Mouse (Mus musculus) small intestine, adult 2 months (tissue): ENCODE measurements around the gene Flvcr2. TPM values are rescaled to one million over a fixed set of nuclear protein-coding genes. Genes with fewer than 3 reads are reported as not detected.

Source experiments
- H3K27ac ChIP-seq: fragments of 200-500 bp; 2 replicates; pipeline ENCODE4 v1.5.1; 2012; ENCODE audit warnings: low read depth, low read length, control low read depth, inconsistent platforms; ENCODE audit not compliant: insufficient read depth
- H3K27me3 ChIP-seq: fragments of 200-500 bp; 2 replicates; pipeline ENCODE4 v1.6.1; 2012; ENCODE audit warnings: mild to moderate bottlenecking, moderate library complexity, low read length, inconsistent platforms; ENCODE audit not compliant: control insufficient read depth, insufficient read depth
- H3K36me3 ChIP-seq: fragments of 200-500 bp; 2 replicates; pipeline ENCODE4 v1.6.1; 2012; ENCODE audit warnings: mild to moderate bottlenecking, low read length, control low read depth, inconsistent platforms; ENCODE audit not compliant: control insufficient read depth, insufficient read depth
- H3K4me1 ChIP-seq: fragments of 200-500 bp; 2 replicates; pipeline ENCODE4 v1.6.1; 2012; ENCODE audit warnings: low read length, inconsistent platforms, mixed read lengths; ENCODE audit not compliant: control insufficient read depth, insufficient read depth, insufficient read length
- H3K4me3 ChIP-seq: fragments of 200-500 bp; 2 replicates; pipeline ENCODE4 v1.5.1; 2012; ENCODE audit warnings: low read depth, mild to moderate bottlenecking, control low read depth, inconsistent platforms, low read length, moderate library complexity
- CTCF ChIP-seq: fragments of 200-500 bp; IDR thresholded peaks from 2 replicates; pipeline ENCODE4 v1.5.1; 2012; ENCODE audit warnings: low read depth, mild to moderate bottlenecking, control low read depth, inconsistent platforms, low read length, moderate library complexity, mixed read lengths; ENCODE audit not compliant: insufficient replicate concordance, insufficient read length; ENCODE audit errors: extremely low read depth
- POLR2A ChIP-seq: fragments of 200-500 bp; IDR thresholded peaks from 2 replicates; pipeline ENCODE4 v1.6.1; 2012; ENCODE audit warnings: low read depth, mild to moderate bottlenecking, control low read depth, inconsistent platforms, low read length, moderate library complexity
- WGBS: fragments of 180-500 bp; shearing (Covaris S2); methylation state at CpG from one replicate; pipeline ENCODE4 v1.1.7; 2018; 5-methylcytosine and 5-hydroxymethylcytosine counted together
- polyA plus RNA-seq: library from polyadenylated mRNA; depleted of rRNA; stranded (reverse); fragments of >200 nt; gene quantifications from 2 replicates; pipeline ENCODE4 v1.2.3, GENCODE M21; 2012

The Flvcr2 gene
- polyA plus RNA-seq, 1 experiment: 3.4 TPM

DNA sequence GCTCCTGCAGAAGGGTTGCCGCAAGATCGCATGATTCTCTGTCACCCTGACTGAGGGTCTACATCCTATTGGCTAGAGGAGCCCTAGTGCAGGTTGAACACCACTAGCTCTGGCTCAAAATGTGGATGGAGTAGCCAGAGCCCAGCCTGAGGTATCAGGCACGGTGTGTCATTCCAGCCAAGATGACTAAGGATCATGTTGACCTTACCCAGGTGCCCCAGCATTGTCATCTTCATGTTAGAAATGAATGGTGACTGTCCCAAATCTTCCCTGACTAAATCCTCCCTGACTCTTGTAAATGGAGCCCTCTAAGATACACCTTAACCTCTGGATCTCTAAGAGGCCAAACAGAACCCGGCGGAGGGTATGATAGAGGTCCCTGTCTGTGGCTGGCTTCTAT is 33.4 kb downstream of the Flvcr2 start:
- no peaks in the 10 kb centered on the region for H3K36me3 ChIP-seq
- 94% methylated on average over 5 of the region's 5 CpGs for WGBS
- TF ChIP-seq POLR2A (no peak), CTCF (no peak)
- H3K4me1 ChIP-seq: peaks cover 6% of the 10 kb centered on the region; the same call in 1 of the 2 replicates
- no peak overlapping the region for H3K27ac ChIP-seq
- no peak overlapping the region for H3K4me3 ChIP-seq
- no peaks in the 10 kb centered on the region for H3K27me3 ChIP-seq

DNA sequence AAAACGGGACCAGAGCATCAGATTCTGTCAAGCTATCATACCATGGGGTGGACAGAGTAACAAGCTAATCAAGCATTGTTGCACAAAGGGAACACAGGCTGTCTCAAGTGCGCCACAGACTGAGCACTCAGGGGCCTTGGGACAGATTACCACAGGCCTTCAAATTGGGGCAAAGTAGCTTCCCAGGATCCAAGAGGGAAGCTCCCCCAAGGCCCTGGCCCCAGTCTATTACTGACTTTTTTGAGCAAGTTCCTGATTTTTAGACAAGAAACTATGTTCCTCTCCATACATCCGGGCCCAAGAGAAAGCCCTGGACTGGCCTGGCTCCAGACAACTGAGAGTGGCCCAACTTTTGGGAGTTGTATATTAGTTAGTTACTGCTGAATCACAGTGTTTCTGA is 35.3 kb downstream of the Flvcr2 start:
- WGBS: 86% methylated on average over 3 of the region's 3 CpGs
- Histone ChIP-seq H3K36me3 (no peaks in the 10 kb centered on the region), H3K4me3 (no peak overlapping the region), H3K27ac (no peak overlapping the region), H3K4me1 (peaks cover 17% of the 10 kb centered on the region), H3K27me3 (no peaks in the 10 kb centered on the region)
- TF ChIP-seq POLR2A (no peak), CTCF (no peak)

DNA sequence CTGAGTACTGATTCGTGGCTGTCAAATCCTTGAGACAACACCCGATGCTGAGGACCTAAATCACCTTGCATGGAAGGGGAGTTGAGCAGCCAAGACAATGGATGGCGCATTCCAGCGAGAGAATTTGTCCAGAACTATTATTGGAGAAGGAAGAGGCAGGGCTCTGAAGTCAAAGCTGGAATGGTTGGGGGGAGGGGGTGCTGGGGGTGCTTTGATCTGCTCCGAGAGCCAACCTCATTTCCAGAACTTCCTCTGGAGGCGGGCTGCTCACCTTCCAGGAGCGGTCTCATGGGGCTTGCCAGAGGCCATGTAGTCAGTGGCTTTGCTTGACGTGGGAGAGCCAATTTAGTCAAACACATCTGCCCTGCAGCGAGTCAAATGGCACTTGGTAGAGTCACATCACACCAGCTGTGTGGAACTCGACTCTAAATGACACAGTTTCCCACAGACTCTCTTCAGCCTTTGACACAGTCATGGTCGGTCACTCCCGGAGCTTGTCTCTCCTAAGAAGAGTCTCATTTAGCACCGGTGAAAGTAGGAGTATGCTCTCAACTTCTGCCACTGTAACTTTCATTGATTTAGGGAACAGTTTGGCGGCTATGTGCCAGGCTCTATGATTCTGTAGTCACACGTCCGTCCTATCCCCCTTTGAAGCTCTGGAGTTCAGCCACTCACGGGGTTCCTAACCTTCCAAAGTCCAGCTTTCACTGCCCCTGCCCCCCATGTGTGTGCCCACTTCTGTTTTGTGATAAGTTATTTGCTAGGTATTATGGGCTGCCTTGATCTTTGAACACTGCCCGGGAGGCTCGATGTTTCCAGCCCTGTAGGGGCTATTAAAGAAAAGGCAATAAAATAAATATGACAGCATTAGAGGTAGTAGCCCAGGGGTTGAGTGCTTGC is 38.8 kb downstream of the Flvcr2 start:
- WGBS: 24% methylated on average over 19 of the region's 19 CpGs
- Histone ChIP-seq H3K27ac (0 out of 2 replicates have a peak overlapping the region, but pooled peaks have one; percentile 10), H3K27me3 (no peaks in the 10 kb centered on the region), H3K4me1 (peaks cover 12% of the 10 kb centered on the region), H3K4me3 (no peak overlapping the region), H3K36me3 (no peaks in the 10 kb centered on the region)
- TF ChIP-seq CTCF: no peak
- TF ChIP-seq POLR2A: no peak

DNA sequence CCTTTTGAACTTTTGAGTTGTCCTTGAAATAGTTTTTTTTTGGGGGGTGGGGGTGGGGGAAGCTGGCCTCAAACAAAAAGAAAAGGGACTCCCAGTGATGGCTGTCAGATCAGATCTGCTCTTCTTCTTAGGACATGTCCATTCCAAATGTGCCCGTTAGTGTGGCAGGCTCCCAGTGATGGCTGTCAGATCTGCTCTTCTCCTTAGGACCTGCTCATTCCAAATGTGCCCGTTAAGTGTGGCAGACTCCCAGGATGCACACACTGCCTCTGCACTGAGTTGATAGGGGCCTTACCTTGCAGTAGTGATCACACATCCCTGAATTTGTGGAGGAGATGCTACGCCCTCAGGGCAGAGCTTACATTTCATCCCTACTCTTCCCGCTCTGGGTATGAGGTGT is 45.8 kb downstream of the Flvcr2 start:
- Histone ChIP-seq H3K27me3 (no peaks in the 10 kb centered on the region), H3K4me1 (no peaks in the 10 kb centered on the region), H3K36me3 (no peaks in the 10 kb centered on the region), H3K4me3 (no peak overlapping the region), H3K27ac (no peak overlapping the region)
- WGBS: 93% methylated on average over 4 of the region's 4 CpGs
- TF ChIP-seq POLR2A (no peak), CTCF (no peak)

DNA sequence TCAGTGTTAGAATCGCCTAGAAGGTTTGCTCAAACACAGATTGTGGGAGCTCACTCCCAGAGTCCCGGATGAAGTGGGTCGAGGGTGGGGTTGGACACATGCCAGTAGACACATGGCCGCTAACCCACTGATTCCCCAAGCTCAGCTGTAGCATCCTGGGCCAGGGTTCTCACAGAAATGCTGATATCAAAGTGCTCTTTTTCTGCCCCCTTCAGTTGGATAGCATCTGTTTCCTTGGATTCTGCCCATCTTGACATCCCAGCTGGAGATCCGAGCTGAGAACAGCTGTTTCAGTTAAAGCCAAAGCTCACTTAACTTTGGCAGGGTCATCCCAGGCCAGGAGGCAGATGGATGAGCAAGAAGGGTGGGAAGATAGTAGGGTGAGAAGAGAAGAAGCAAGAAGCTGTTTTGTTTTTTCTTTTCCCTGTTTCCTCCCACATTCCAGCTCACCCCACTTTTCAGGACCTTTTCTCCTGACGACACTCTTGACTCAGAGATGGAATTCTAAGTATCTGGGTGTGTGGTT is 46.5 kb downstream of the Flvcr2 start:
- Histone ChIP-seq H3K27ac (no peak overlapping the region), H3K4me1 (no peaks in the 10 kb centered on the region), H3K27me3 (no peaks in the 10 kb centered on the region), H3K36me3 (no peaks in the 10 kb centered on the region), H3K4me3 (no peak overlapping the region)
- TF ChIP-seq POLR2A: no peak
- no peak for TF ChIP-seq CTCF
- 39% methylated on average over 6 of the region's 6 CpGs for WGBS

DNA sequence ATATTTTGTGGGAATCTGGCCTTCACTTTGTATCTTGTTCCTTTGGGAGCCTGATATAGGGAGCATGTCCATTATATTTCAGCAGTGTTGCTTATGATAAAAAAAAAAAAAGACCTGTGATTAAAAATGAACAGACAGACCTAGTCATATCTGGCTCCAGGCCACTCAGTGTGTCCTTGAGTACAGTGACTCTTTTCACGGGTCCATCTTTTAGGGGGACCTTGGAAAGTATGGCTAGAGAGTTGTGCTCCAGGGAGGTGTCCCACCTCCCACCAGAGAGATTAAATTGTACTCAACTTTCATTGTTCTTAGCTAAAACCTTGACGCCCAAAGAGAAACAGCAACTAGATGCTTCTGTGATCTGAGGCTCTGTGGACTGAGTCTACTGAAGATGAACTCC is 47.8 kb downstream of the Flvcr2 start:
- Histone ChIP-seq H3K4me3 (no peak overlapping the region), H3K36me3 (no peaks in the 10 kb centered on the region), H3K27me3 (no peaks in the 10 kb centered on the region), H3K27ac (no peak overlapping the region), H3K4me1 (no peaks in the 10 kb centered on the region)
- WGBS: 79% methylated on average over 2 of the region's 2 CpGs
- TF ChIP-seq POLR2A: no peak

DNA sequence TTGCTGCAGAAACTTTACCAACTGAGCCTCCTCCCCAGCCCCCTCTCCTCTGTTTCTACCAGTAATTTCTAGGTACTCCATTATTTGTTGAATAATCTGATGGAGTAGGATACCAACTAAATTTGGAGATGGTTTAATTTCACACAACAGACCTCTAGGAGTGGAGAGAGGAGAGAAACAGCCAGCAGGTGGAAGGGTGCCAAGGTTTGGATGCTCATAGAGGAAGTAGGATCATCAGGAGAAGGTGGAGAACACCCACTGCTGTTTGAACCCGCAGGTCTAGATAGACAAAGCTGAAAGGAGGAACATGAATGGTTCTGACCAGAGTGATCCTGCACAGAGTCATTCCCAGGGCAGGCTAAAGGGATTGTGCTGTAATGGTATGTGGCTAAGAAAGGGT is 49.2 kb downstream of the Flvcr2 start:
- Histone ChIP-seq H3K4me3 (no peak overlapping the region), H3K27ac (no peak overlapping the region), H3K27me3 (no peaks in the 10 kb centered on the region), H3K4me1 (no peaks in the 10 kb centered on the region; the same call in 1 of the 2 replicates), H3K36me3 (no peaks in the 10 kb centered on the region)
- no peak for TF ChIP-seq POLR2A
- no peak for TF ChIP-seq CTCF
- 36% methylated on average over 1 of the region's 1 CpGs for WGBS

DNA sequence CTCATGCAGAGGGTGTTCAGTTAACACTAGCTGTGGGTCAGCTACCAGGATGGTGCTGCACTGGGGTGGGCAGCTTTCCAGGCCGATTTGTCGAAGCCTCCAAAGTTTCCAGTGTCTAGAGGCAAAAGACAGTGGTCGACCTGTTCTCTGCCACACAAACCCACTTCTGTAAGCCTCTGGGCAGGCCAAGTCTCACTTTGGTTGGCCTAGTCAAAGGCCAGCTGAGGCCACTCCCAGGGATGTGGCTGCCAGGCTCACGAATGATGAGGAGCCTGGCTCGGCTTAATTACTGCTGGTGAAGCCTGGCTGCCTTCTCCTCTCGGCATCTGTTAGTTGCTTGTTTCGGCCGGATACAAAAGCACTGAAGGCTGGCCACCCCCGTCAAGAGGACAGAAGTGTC is 53.7 kb downstream of the Flvcr2 start:
- Histone ChIP-seq H3K4me1 (no peaks in the 10 kb centered on the region; the same call in 1 of the 2 replicates), H3K4me3 (no peak overlapping the region), H3K27me3 (no peaks in the 10 kb centered on the region), H3K36me3 (no peaks in the 10 kb centered on the region), H3K27ac (no peak overlapping the region)
- 74% methylated on average over 9 of the region's 9 CpGs for WGBS
- no peak for TF ChIP-seq POLR2A
